Mouse (Mus musculus) neural tube, embryonic 14.5 days (tissue): ENCODE data around the gene Gm10309. TPM values are rescaled to one million over a fixed set of nuclear protein-coding genes. Genes with fewer than 3 reads are reported as not detected.

ENCODE experiments used
- ATAC-seq: fragments of 200-750 bp; cut with Nextera tagmentation; 2 replicates; pipeline ENCODE4 v1.8.0; 2017; ENCODE audit warnings: low read depth, mild to moderate bottlenecking, moderate TSS enrichment, moderate library complexity
- H3K27ac ChIP-seq: fragments of 300-500 bp; sonication (generic); 2 replicates; pipeline ENCODE4 v1.5.1; 2014; ENCODE audit warnings: low read depth, mild to moderate bottlenecking, control low read depth, low read length, moderate library complexity, mixed read lengths
- H3K27me3 ChIP-seq: fragments of 300-500 bp; sonication (generic); 2 replicates; pipeline ENCODE4 v1.6.1; 2014; ENCODE audit warnings: low read length; ENCODE audit not compliant: control insufficient read depth, insufficient read depth
- H3K36me3 ChIP-seq: fragments of 300-500 bp; sonication (generic); 2 replicates; pipeline ENCODE4 v1.6.1; 2014; ENCODE audit warnings: low read length, mixed read lengths; ENCODE audit not compliant: control insufficient read depth, insufficient read depth
- H3K4me1 ChIP-seq: fragments of 300-500 bp; sonication (generic); 2 replicates; pipeline ENCODE4 v1.6.1; 2014; ENCODE audit warnings: low read length; ENCODE audit not compliant: control insufficient read depth, insufficient read depth
- H3K4me2 ChIP-seq: fragments of 300-500 bp; sonication (generic); 2 replicates; pipeline ENCODE4 v1.6.1; 2014; ENCODE audit warnings: mild to moderate bottlenecking, low read depth, low read length, control low read depth
- H3K4me3 ChIP-seq: fragments of 300-500 bp; sonication (generic); 2 replicates; pipeline ENCODE4 v1.5.1; 2014; ENCODE audit warnings: low read depth, low read length, control low read depth, mixed read lengths
- H3K9ac ChIP-seq: fragments of 300-500 bp; sonication (generic); replicated peaks from 2 replicates; pipeline ENCODE4 v1.6.1; 2014; ENCODE audit warnings: low read depth, mild to moderate bottlenecking, control low read depth, low read length, mixed read lengths
- H3K9me3 ChIP-seq: fragments of 300-500 bp; sonication (generic); 2 replicates; pipeline ENCODE4 v1.6.1; 2016; ENCODE audit warnings: low read length; ENCODE audit not compliant: control insufficient read depth
- WGBS: fragments of 180-500 bp; shearing (Covaris S2); extraction: QIAGEN DNeasy Blood & Tissue Kit; methylation state at CpG from one replicate; pipeline ENCODE4 v1.1.7; 2014; 5-methylcytosine and 5-hydroxymethylcytosine counted together
- polyA plus RNA-seq: library from polyadenylated mRNA; unstranded; fragments of >200 nt; fragmentation: Nextera tagmentation; extraction: Ambion mirVana; gene quantifications from 2 replicates; pipeline ENCODE4 v1.2.1, GENCODE M21; 2014

Gene Gm10309
- 0.27 and 0.55 TPM in 2 replicates for polyA plus RNA-seq

GRCm38 (mm10) chr17:86505183-86505631 lies at the start of gene Gm10309:
Gene Gm10309, minus strand, starts transcription at chr17:86505232.
- H3K9me3 ChIP-seq, result no peaks in the 10 kb centered on the region
- H3K4me2 ChIP-seq, result no peak within 1 kb of the TSS
- WGBS, result 93% methylated on average over 8 of the region's 8 CpGs
- H3K27me3 ChIP-seq, result no peaks in the 10 kb centered on the region
- H3K9ac ChIP-seq, result no peak within 1 kb of the TSS
- no peak within 1 kb of the TSS for H3K27ac ChIP-seq
- no peak within 1 kb of the TSS for H3K4me3 ChIP-seq
- no peaks in the 10 kb centered on the region for H3K36me3 ChIP-seq
- ATAC-seq, result no peak
- no peaks in the 10 kb centered on the region for H3K4me1 ChIP-seq

GRCm38 (mm10) chr17:86551995-86552394 lies 47.0 kb upstream of the Gm10309 start:
- 90% methylated on average over 6 of the region's 6 CpGs for WGBS
- ATAC-seq, result no peak

GRCm38 (mm10) chr17:86551561-86551960 lies 46.5 kb upstream of the Gm10309 start:
- H3K27ac ChIP-seq, result no peak overlapping the region
- H3K4me3 ChIP-seq, result no peak overlapping the region
- no peaks in the 10 kb centered on the region for H3K4me1 ChIP-seq
- H3K4me2 ChIP-seq, result no peak overlapping the region
- H3K36me3 ChIP-seq, result no peaks in the 10 kb centered on the region
- ATAC-seq, result no peak
- no peaks in the 10 kb centered on the region for H3K27me3 ChIP-seq
- WGBS, result 90% methylated on average over 10 of the region's 10 CpGs
- H3K9me3 ChIP-seq, result no peaks in the 10 kb centered on the region
- no peak overlapping the region for H3K9ac ChIP-seq

More at GRCm38 (mm10) chr17:86551995-86552394, 47.0 kb upstream of the Gm10309 start:
- Histone ChIP-seq H3K36me3 (no peaks in the 10 kb centered on the region), H3K4me3 (no peak overlapping the region), H3K4me1 (no peaks in the 10 kb centered on the region), H3K4me2 (no peak overlapping the region), H3K27ac (no peak overlapping the region), H3K9ac (no peak overlapping the region), H3K9me3 (no peaks in the 10 kb centered on the region), H3K27me3 (no peaks in the 10 kb centered on the region)

DNA sequence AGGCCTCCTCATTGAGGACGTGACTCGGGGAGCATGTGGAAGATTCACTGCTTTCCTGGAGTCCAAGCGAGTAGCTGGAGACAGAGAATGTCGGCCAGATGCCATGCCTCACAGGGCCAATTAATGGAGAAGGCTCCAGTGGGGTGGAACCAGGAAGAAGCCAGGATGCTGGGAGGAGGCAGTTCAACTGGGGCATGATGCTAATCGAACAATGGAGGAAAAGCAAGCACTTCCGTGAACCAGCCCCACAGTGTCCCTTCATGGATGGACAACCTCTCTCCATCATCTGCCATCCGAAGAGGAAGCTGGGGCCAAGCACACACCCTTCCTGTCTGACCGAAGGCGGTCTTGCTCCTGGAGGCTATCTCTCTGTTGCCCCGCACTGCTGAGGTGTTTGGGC lies 44.1 kb upstream of the Gm10309 start:
- Histone ChIP-seq H3K4me2 (no peak overlapping the region), H3K27me3 (no peaks in the 10 kb centered on the region), H3K4me1 (no peaks in the 10 kb centered on the region), H3K9ac (no peak overlapping the region), H3K36me3 (no peaks in the 10 kb centered on the region), H3K27ac (no peak overlapping the region), H3K4me3 (no peak overlapping the region), H3K9me3 (no peaks in the 10 kb centered on the region)
- 83% methylated on average over 10 of the region's 10 CpGs for WGBS
- ATAC-seq, result no peak

DNA sequence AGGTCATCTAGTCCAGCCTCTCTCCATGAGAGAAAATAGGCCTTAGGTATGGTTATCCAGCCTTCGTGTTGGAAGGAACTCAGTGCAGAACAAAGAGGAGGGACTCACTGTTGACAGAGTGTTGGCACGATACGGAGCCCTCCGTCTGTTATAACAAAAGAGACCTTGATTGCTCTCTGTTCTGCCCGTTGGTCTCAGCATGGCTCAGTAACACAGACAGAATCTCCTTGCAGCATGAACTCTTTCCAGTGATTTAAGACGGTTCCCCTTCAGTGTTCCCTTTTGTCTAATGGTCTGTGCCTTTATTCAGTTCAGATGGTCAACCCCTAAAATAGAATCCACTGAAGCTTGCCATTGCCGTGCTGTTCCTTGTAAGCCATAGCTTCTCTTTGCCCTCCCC lies 41.5 kb upstream of the Gm10309 start:
- Histone ChIP-seq H3K9me3 (no peaks in the 10 kb centered on the region), H3K9ac (no peak overlapping the region), H3K27ac (no peak overlapping the region), H3K4me1 (no peaks in the 10 kb centered on the region), H3K36me3 (no peaks in the 10 kb centered on the region), H3K4me3 (no peak overlapping the region), H3K4me2 (no peak overlapping the region), H3K27me3 (no peaks in the 10 kb centered on the region)
- WGBS, result 10% methylated on average over 7 of the region's 7 CpGs
- ATAC-seq, result no peak

DNA sequence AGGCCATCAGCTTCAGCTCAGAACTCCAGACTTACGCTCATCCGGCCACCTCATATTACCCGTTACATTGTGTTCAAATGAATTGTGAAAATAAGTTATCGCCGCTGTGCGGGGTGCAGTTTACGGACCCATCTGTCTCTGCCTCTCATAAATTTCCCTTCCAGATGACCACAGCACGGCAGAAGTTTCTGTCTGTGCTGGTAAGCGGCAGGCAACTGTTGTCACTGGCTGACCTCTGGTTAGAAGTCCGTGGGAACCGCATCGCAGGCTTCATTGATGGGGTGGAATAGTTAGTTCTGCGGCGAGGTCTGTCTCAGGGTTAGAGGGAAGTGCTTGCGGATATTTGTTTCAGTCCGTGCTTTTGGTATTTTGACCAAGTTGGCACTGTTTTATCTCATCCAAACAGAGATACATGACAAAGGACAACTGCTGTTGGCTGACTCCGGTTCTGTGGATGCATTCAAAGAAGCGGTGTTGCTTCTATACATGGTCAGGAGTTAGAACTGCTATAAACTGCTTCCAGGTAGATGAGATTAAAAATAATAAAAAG lies 34.9 kb upstream of the Gm10309 start:
- Histone ChIP-seq H3K9ac (no peak overlapping the region), H3K36me3 (no peaks in the 10 kb centered on the region), H3K4me3 (no peak overlapping the region), H3K27ac (no peak overlapping the region), H3K4me2 (no peak overlapping the region), H3K4me1 (no peaks in the 10 kb centered on the region), H3K27me3 (no peaks in the 10 kb centered on the region), H3K9me3 (no peaks in the 10 kb centered on the region)
- ATAC-seq, result no peak
- WGBS, result 62% methylated on average over 18 of the region's 18 CpGs

- Histone ChIP-seq H3K4me2 (peak overlapping the region; percentile 16; the same call in 1 of the 2 replicates), H3K4me1 (peaks cover 8% of the 10 kb centered on the region; the same call in 1 of the 2 replicates), H3K9me3 (no peaks in the 10 kb centered on the region), H3K27me3 (no peaks in the 10 kb centered on the region), H3K4me3 (no peak overlapping the region), H3K36me3 (no peaks in the 10 kb centered on the region), H3K27ac (no peak overlapping the region), H3K9ac (no peak overlapping the region)
- WGBS, result 51% methylated on average over 22 of the region's 22 CpGs
- no peak for ATAC-seq
Observed at GRCm38 (mm10) chr17:86535827-86536656, 31.0 kb upstream of the Gm10309 start.

DNA sequence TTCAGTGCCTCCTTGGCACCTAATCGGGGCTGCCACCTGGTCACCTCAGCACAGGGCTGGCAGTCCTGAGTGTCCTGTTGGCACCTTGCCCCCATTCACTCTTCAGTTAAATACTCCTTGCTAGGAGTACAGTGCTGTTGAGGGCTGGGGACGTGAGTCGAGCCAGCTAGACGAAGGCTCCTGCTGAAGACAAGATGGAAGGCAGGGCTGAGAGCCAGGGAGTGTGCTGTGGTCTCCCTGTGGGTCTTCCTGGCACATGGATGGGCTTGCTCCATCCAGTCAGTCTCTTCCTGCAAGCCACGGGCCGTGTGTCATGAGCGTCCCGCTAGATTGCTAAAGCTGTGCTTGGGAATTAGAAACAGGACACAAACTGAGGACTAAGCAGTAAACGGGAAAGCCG lies 30.1 kb upstream of the Gm10309 start:
- Histone ChIP-seq H3K4me3 (no peak overlapping the region), H3K27ac (no peak overlapping the region), H3K27me3 (no peaks in the 10 kb centered on the region), H3K9ac (no peak overlapping the region), H3K36me3 (no peaks in the 10 kb centered on the region), H3K9me3 (no peaks in the 10 kb centered on the region), H3K4me2 (no peak overlapping the region), H3K4me1 (peaks cover 8% of the 10 kb centered on the region; the same call in 1 of the 2 replicates)
- 70% methylated on average over 10 of the region's 10 CpGs for WGBS
- peak; percentile 65; the same call in 1 of the 2 replicates for ATAC-seq

DNA sequence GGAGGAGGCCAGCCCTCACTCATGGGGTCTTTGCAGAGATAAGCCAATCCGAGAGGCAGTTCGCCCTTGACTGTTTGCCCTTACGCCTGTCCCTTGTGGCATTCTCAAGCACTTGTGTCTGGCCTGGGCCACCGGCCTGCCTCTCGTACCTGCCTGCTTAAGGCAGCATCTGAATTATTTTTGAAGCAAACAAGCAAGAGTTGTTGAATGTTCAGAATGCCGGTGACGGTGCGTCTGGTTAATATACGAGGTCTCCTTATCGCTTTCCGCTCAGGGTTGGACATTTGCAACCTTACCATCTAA lies 28.5 kb upstream of the Gm10309 start:
- no peaks in the 10 kb centered on the region for H3K27me3 ChIP-seq
- H3K4me1 ChIP-seq, result peaks cover 8% of the 10 kb centered on the region; the same call in 1 of the 2 replicates
- H3K9me3 ChIP-seq, result no peaks in the 10 kb centered on the region
- no peaks in the 10 kb centered on the region for H3K36me3 ChIP-seq
- H3K9ac ChIP-seq, result no peak overlapping the region
- WGBS, result 86% methylated on average over 11 of the region's 11 CpGs
- H3K4me3 ChIP-seq, result no peak overlapping the region
- no peak overlapping the region for H3K4me2 ChIP-seq
- H3K27ac ChIP-seq, result no peak overlapping the region
- no peak for ATAC-seq
